Mouse (Mus musculus): ENCODE measurements at regions not wholly inside any gene's neighbourhood (a gene's known extent, or its start where the extent isn't known, plus 50 kb on each side); places are given as distances from the start of the nearest gene placed in this dataset.

DNA sequence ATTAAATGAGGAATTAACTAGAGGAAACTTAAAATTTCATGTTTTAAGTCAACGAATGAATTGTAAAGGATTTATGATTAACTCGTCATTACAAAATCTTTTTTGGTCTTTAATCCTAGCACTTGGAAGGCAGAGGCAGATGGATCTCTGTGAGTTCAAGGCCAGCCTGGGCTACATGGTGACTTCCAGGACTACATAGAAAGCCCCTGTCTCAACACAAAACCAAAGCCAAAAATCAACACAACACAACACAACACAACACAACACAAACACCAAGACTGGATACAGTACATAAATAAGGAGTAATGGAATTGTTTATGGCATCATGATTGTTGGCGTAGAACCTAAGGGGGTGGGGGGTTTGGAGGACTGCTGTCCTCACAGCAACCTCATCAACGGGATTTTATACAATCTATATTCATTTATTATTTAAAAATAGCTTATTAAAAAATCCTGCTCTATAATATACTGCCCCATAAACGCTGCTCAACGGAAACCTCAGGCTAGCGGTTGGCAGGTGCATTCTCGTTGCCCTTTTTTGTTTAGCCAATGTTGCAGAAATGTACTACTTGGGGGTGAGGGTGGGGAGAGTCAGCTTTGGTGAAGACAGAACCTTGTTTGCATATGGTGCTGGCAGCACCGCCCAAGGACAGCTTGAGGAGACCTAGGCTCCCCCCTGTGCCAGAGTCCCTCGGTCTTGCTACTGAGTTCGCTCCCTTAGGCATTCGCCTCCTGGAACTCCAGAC lies 53.9 kb upstream of the Cpsf6 start:
- Histone ChIP-seq H3K36me3 (no peaks in the 10 kb centered on the region), H3K9ac (no peak overlapping the region), H3K4me1 (peaks cover 22% of the 10 kb centered on the region), H3K4me2 (replicated peaks) (no peak overlapping the region), H3K4me3 (replicated peaks) (no peak overlapping the region), H3K27me3 (peaks cover 9% of the 10 kb centered on the region; the same call in 1 of the 2 replicates), H3K27ac (replicated peaks) (no peak overlapping the region), H3K9me3 (replicated peaks) (no peaks in the 10 kb centered on the region)
- ATAC-seq (ENCODE audit: insufficient number of reproducible peaks, low FRiP score, low TSS enrichment, low read depth): no peak
- WGBS: 91% methylated on average over 12 of the region's 12 CpGs

DNA sequence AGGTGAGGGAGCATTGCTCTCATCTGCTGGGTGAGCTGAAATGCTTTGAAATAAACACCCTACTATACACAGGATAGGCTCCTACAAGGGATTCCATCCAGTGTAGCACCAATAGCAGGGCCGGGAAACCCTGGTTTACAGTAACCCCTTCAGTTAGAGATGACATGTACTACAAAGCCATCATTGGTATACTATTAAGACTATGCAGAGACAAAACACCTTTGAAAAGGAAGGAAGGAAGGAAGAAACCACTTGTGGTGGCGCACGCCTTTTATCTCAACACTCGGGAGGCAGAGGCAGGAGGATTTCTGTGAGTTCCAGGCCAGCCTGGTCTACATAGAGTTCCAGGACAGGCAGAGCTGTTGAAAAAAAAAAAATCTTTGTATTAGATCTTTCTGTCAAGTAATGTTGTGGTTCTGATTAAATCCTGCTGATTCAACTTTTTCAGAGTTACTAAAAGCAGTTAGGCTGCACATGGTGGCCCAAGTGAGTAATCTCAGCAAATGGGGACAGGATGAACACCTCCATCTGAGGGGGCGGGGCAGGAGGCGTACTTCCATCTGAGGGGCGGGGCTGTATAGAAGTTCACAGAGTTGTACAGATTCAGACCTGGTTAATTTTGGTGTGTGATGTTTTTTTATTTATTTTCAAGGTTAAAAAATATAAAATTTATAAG lies 53.2 kb upstream of the Cpsf6 start:
- no peaks in the 10 kb centered on the region for H3K36me3 ChIP-seq
- peak overlapping the region; percentile 32 for H3K4me3 ChIP-seq (replicated peaks)
- no peak for ATAC-seq (ENCODE audit: insufficient number of reproducible peaks, low FRiP score, low TSS enrichment, low read depth)
- peak overlapping the region; percentile 47 for H3K4me2 ChIP-seq (replicated peaks)
- 88% methylated on average over 7 of the region's 7 CpGs for WGBS
- H3K9me3 ChIP-seq (replicated peaks): no peaks in the 10 kb centered on the region
- H3K27ac ChIP-seq (replicated peaks): no peak overlapping the region
- peaks cover 9% of the 10 kb centered on the region; the same call in 1 of the 2 replicates for H3K27me3 ChIP-seq
- H3K4me1 ChIP-seq: peaks cover 22% of the 10 kb centered on the region
- no peak overlapping the region for H3K9ac ChIP-seq

DNA sequence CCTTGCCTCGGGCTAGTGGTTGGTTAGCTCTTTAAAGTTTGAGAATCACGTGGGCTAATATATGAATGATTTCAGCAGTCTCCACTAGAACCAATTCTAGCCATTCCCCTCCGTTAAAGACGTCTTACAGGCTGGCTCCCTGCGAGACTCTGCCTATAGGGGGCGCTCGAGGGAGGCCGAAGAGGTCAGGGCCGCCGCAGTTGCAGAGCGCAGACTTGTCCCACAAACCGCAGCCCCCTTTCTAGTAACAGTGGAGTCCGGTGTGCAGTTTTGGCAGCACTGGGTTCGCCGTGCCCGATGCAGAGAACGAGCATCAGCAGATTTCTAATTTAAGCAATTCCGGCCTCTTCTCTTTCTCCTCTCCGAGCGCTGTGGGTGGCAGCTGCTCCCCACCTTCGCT lies 52.6 kb upstream of the Cpsf6 start:
- 10% methylated on average over 21 of the region's 21 CpGs for WGBS
- peaks cover 22% of the 10 kb centered on the region for H3K4me1 ChIP-seq
- H3K27me3 ChIP-seq: peaks cover 9% of the 10 kb centered on the region; the same call in 1 of the 2 replicates
- no peak overlapping the region for H3K9ac ChIP-seq
- H3K4me3 ChIP-seq (replicated peaks): peak overlapping the region; percentile 32
- peak overlapping the region; percentile 47 for H3K4me2 ChIP-seq (replicated peaks)
- H3K27ac ChIP-seq (replicated peaks): no peak overlapping the region
- peak; percentile 52; the same call in 1 of the 2 replicates for ATAC-seq (ENCODE audit: insufficient number of reproducible peaks, low FRiP score, low TSS enrichment, low read depth)
- no peaks in the 10 kb centered on the region for H3K36me3 ChIP-seq
- H3K9me3 ChIP-seq (replicated peaks): no peaks in the 10 kb centered on the region

DNA sequence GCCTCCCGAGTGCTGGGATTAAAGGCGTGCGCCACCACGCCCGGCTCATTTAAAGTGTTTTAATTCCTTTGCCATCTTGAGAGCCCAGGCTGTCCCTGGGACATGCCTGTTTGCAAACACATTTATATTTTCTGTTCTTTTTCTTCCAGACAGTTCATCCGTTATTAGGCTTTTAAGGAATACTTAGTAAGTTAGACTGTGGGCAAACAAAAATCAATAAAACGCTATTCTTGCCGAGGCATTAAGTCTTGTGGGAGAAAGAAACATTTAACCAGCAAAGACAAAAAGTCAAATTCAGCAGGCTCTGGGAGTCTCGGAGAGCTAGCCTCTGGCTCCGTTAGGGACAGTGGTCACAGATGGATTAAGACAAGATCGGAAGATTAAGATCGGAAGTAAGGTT lies 52.0 kb upstream of the Cpsf6 start:
- ATAC-seq (ENCODE audit: insufficient number of reproducible peaks, low FRiP score, low TSS enrichment, low read depth): no peak
- WGBS: 66% methylated on average over 12 of the region's 12 CpGs
- peak overlapping the region; percentile 47 for H3K4me2 ChIP-seq (replicated peaks)
- H3K36me3 ChIP-seq: no peaks in the 10 kb centered on the region
- no peak overlapping the region for H3K27ac ChIP-seq (replicated peaks)
- H3K9me3 ChIP-seq (replicated peaks): no peaks in the 10 kb centered on the region
- peaks cover 9% of the 10 kb centered on the region; the same call in 1 of the 2 replicates for H3K27me3 ChIP-seq
- H3K4me3 ChIP-seq (replicated peaks): no peak overlapping the region
- H3K9ac ChIP-seq: no peak overlapping the region
- peaks cover 19% of the 10 kb centered on the region for H3K4me1 ChIP-seq

DNA sequence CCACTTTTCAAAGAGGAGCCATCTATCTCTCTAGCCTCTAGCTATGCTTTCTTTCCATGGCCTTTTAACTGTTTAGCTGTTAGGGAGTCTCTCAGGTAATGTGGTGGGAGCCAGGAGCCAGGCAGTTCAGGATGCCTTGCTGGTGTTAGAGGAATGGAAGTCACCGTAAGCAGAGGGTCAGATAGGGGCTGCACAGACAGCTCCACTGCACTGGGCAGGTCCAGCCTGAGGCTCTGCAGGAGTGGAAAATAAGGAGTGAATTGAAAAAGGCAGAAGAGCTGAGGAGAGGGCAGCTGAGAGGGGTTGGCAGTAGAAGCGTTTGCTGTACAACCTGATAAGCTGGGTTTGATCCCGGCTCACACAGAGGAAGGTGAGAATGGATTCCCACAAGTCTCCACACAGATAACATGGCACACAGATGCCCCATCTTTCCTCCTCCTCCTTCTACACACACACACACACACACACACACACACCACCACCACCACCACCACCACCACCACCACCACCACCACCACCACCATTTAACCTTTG lies 51.3 kb upstream of the Cpsf6 start:
- ATAC-seq (ENCODE audit: insufficient number of reproducible peaks, low FRiP score, low TSS enrichment, low read depth): no peak
- WGBS: 86% methylated on average over 3 of the region's 3 CpGs
- peaks cover 7% of the 10 kb centered on the region; the same call in 1 of the 2 replicates for H3K27me3 ChIP-seq

DNA sequence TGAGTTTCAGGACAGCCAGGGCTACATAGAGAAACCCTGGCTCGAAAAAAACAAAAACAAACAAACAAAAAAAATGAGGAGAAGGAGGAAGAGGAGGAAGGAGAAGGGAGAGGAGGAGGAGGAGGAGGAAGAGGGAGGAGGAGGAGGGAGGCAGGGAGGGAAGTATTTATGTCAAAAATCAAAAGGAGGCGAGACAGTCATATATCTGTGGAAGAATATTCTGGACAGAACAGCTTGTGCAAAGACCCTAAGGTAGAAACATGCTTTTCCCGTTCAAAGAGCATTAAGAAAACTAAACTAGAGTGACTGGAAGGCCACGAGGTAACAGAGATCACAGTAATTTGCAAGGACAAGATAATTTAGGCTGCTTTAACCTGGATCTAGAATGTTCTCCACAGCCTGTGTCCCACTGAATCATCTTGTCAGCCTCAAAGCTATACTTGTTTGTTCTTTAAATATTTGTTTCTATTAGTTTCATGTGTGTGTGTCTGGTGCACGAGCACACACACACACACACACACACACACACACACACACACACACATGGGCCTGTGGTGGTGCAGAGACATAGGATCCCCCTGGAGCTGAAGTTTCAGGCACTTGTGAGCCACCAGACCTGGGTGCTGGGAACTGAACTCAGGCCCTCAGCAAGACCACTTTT lies 50.5 kb upstream of the Cpsf6 start:
- ATAC-seq (ENCODE audit: insufficient number of reproducible peaks, low FRiP score, low TSS enrichment, low read depth): no peak
- Histone ChIP-seq H3K9ac (no peak overlapping the region), H3K27ac (replicated peaks) (no peak overlapping the region), H3K4me1 (peaks cover 13% of the 10 kb centered on the region; the same call in 1 of the 2 replicates), H3K4me3 (replicated peaks) (no peak overlapping the region), H3K4me2 (replicated peaks) (no peak overlapping the region), H3K27me3 (0 out of 2 replicates have a peak, but pooled peaks cover 3% of the 10 kb centered on the region), H3K9me3 (replicated peaks) (no peaks in the 10 kb centered on the region), H3K36me3 (no peaks in the 10 kb centered on the region)
- WGBS: 79% methylated on average over 5 of the region's 5 CpGs

More for the DNA sequence above, 51.3 kb upstream of the Cpsf6 start:
- H3K27ac ChIP-seq (replicated peaks): no peak overlapping the region
- H3K4me3 ChIP-seq (replicated peaks): no peak overlapping the region
- no peaks in the 10 kb centered on the region for H3K36me3 ChIP-seq
- H3K9ac ChIP-seq: no peak overlapping the region
- H3K4me1 ChIP-seq: peaks cover 18% of the 10 kb centered on the region
- H3K4me2 ChIP-seq (replicated peaks): no peak overlapping the region
- no peaks in the 10 kb centered on the region for H3K9me3 ChIP-seq (replicated peaks)

DNA sequence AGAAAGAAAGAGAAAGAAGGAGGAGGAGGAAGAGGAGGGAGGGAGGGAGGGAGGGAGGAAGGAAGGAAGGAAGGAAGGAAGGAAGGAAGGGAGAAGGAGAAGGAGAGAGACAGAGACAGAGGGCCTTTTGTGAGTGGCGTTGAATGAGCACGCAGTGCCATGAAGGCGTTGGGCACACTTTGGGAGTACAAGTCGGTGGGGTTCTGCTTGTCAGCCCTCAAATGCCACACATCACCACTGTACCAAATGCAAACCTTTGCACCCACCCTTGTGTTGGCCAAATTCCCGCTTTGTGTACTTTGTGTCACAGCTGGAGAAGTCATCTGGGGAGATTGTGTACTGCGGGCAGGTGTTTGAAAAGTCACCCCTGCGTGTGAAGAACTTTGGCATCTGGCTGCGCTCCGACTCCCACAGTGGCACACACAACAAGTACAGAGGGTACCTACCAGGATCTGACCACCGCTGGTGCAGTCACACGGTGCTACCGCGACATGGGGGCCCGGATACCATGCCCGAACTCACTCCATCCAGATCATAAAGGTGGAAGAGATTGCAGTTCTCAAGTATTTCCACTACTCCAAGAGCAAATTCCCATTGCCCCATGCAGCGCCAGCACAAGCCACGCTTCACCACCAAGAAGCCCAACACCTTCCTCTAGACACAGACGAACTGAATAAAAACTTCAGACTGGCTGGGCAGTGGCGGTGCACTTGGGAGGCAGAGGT lies 49.8 kb upstream of the Cpsf6 start:
- Histone ChIP-seq H3K4me2 (replicated peaks) (no peak overlapping the region), H3K4me1 (0 out of 2 replicates have a peak, but pooled peaks cover 8% of the 10 kb centered on the region), H3K4me3 (replicated peaks) (no peak overlapping the region), H3K9ac (no peak overlapping the region), H3K36me3 (no peaks in the 10 kb centered on the region), H3K9me3 (replicated peaks) (no peaks in the 10 kb centered on the region), H3K27me3 (0 out of 2 replicates have a peak, but pooled peaks cover 3% of the 10 kb centered on the region), H3K27ac (replicated peaks) (no peak overlapping the region)
- WGBS: 93% methylated on average over 19 of the region's 19 CpGs
- ATAC-seq (ENCODE audit: insufficient number of reproducible peaks, low FRiP score, low TSS enrichment, low read depth): no peak
